Mouse (Mus musculus): Measurements from ENCODE around the gene Snapc5. TPM values are rescaled to one million over a fixed set of nuclear protein-coding genes. Genes with fewer than 3 reads are reported as not detected.
"Not testable (repeated sequence)": the region's sequence is repeated elsewhere in the genome, so short reads cannot be mapped to it uniquely, and the experiment has no call there.

The Snapc5 gene
- polyA plus RNA-seq, 1 experiment from 2014 or later: 36.2 TPM

DNA sequence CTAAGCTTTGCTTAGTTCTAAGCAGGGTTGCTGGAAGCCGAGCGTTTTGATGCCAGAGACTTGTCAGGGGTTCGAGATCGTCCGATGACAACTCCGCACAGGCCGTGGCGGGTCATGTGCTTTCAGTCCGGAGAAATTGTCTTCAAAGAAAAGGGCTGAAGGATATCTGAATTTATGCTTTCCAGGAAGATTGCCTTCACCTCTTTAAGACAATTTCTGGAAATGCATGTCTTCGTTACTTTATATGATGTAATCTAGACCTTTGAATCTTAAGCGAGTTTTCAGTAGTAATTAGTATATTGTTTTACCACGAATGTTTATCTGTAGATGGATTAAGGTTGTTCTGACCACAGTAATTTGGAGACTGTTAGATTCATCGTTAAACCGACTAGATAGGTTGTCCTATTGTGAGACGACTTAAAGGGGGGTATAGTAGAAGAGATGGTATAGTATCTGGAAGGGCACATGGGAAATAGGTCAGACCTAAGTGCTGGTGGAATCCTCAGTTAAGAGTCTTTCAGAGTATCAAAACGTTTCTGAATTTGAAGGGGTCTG lies 5.3 kb upstream of the Snapc5 start:
- no peak; the same call in 1 of the 2 replicates for ATAC-seq
- H3K27me3 ChIP-seq (replicated peaks; ENCODE audit: control insufficient read depth, insufficient read depth, low read length): no peaks in the 10 kb centered on the region
- H3K9me3 ChIP-seq (ENCODE audit: control insufficient read depth, low read length): no peaks in the 10 kb centered on the region
- peak overlapping the region; percentile 76 for H3K27ac ChIP-seq (ENCODE audit: low read length)
- peaks cover 21% of the 10 kb centered on the region; the same call in 1 of the 2 replicates for H3K4me1 ChIP-seq (ENCODE audit: control insufficient read depth, insufficient read depth, low read length)
- peak overlapping the region; percentile 76 for H3K4me2 ChIP-seq (ENCODE audit: low read depth, low read length)
- WGBS: under 1% methylated on average over 16 of the region's 16 CpGs
- H3K36me3 ChIP-seq (ENCODE audit: control insufficient read depth, insufficient read depth, low read length): peaks cover 16% of the 10 kb centered on the region
- peak overlapping the region; percentile 78 for H3K9ac ChIP-seq (ENCODE audit: low read depth, low read length)
- peak overlapping the region; percentile 66 for H3K4me3 ChIP-seq (ENCODE audit: low read length)

DNA sequence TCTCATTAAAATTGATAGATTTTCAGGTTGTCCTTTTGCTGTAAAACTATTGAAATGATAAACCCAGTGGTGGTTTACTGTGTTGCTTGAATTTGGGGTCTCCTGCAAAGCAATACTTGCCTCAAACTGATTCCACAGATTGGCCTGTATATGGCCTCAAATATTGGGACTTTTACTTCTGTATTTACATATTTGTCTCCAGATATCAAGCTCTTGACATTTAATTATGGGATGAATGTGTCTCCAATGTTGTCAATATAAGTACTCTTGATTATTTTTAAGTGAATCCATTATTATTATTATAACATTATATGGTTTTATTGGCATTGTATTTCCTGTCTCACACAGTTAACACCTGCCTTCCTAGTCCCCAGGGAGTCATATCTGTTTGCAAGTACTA lies 4.7 kb upstream of the Snapc5 start:
- Histone ChIP-seq H3K27me3 (replicated peaks; ENCODE audit: control insufficient read depth, insufficient read depth, low read length) (no peaks in the 10 kb centered on the region), H3K36me3 (ENCODE audit: control insufficient read depth, insufficient read depth, low read length) (peaks cover 16% of the 10 kb centered on the region), H3K9ac (ENCODE audit: low read depth, low read length) (peak overlapping the region; percentile 78), H3K4me1 (ENCODE audit: control insufficient read depth, insufficient read depth, low read length) (peaks cover 22% of the 10 kb centered on the region; the same call in 1 of the 2 replicates), H3K4me3 (ENCODE audit: low read length) (peak overlapping the region; percentile 66), H3K9me3 (ENCODE audit: control insufficient read depth, low read length) (no peaks in the 10 kb centered on the region), H3K27ac (ENCODE audit: low read length) (no peak overlapping the region), H3K4me2 (ENCODE audit: low read depth, low read length) (peak overlapping the region; percentile 76)
- ATAC-seq: no peak

DNA sequence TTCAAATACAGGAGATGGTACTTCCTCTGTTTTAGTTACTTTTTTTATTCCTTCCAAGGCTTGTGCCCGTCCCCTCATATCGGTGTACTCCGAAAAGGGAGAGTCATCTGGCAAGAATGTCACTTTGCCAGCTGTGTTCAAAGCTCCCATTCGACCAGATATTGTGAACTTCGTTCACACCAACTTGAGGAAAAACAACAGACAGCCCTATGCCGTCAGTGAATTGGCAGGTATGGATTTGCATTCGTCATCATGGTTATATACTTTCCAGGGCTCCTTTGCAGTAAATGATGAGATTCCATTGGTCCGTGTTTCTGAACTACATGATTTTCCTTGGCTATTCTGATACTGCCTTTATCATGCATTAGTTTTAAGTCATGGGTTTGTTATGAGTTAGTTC lies 4.3 kb upstream of the Snapc5 start:
- Histone ChIP-seq H3K36me3 (ENCODE audit: control insufficient read depth, insufficient read depth, low read length) (peaks cover 16% of the 10 kb centered on the region), H3K9me3 (ENCODE audit: control insufficient read depth, low read length) (no peaks in the 10 kb centered on the region), H3K27me3 (replicated peaks; ENCODE audit: control insufficient read depth, insufficient read depth, low read length) (no peaks in the 10 kb centered on the region), H3K4me1 (ENCODE audit: control insufficient read depth, insufficient read depth, low read length) (peaks cover 23% of the 10 kb centered on the region; the same call in 1 of the 2 replicates), H3K4me2 (ENCODE audit: low read depth, low read length) (peak overlapping the region; percentile 76), H3K27ac (ENCODE audit: low read length) (no peak overlapping the region), H3K9ac (ENCODE audit: low read depth, low read length) (peak overlapping the region; percentile 43), H3K4me3 (ENCODE audit: low read length) (peak overlapping the region; percentile 66)
- 49% methylated on average over 8 of the region's 8 CpGs for WGBS
- ATAC-seq: no peak

DNA sequence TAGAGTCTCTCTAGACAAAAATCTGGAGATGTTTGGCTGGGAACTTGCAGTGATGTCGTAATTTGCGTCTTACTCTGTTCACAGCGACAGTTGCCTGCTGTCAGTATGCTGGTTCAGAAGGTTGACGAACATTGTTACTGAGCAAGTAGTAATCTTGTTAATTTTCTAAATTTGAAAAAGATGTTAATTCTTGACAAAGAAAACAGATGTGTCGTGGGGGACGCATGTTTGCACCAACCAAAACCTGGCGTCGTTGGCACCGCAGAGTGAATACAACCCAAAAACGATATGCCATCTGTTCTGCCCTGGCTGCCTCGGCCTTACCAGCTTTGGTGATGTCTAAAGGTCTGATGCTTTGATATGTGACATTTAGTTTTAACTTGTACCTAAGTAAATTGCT lies 3.7 kb upstream of the Snapc5 start:
- H3K27ac ChIP-seq (ENCODE audit: low read length): no peak overlapping the region
- WGBS: 89% methylated on average over 11 of the region's 11 CpGs
- H3K4me1 ChIP-seq (ENCODE audit: control insufficient read depth, insufficient read depth, low read length): peaks cover 26% of the 10 kb centered on the region; the same call in 1 of the 2 replicates

DNA sequence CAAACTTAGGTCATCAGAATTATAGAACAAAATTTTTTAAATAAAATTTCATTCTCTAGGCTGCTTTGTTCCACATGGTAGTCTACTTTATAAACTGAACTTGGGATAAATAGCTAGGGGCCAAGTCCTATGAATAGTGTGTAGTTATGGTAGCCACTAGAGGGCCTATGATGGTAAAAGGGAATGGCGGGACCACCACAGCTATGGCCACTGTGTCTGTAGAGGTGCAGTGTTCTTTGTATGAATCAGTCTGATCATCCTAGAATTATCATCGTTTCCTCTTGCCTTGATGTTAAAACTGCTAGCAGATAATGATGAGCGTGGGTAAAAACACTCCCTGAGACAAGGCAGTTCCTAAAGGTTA lies 482 bp upstream of the Snapc5 start:
- H3K4me3 ChIP-seq (ENCODE audit: low read length): peak overlapping the region; percentile 69
- peak overlapping the region; percentile 65 for H3K4me2 ChIP-seq (ENCODE audit: low read depth, low read length)
- H3K36me3 ChIP-seq (ENCODE audit: control insufficient read depth, insufficient read depth, low read length): peaks cover 16% of the 10 kb centered on the region
- H3K27me3 ChIP-seq (replicated peaks; ENCODE audit: control insufficient read depth, insufficient read depth, low read length): no peaks in the 10 kb centered on the region
- H3K9ac ChIP-seq (ENCODE audit: low read depth, low read length): peak overlapping the region; percentile 78; the same call in 1 of the 2 replicates
- H3K27ac ChIP-seq (ENCODE audit: low read length): peak overlapping the region; percentile 84
- H3K9me3 ChIP-seq (ENCODE audit: control insufficient read depth, low read length): no peaks in the 10 kb centered on the region
- 45% methylated on average over 3 of the region's 3 CpGs for WGBS
- ATAC-seq: peak; percentile 57
- peaks cover 18% of the 10 kb centered on the region; the same call in 1 of the 2 replicates for H3K4me1 ChIP-seq (ENCODE audit: control insufficient read depth, insufficient read depth, low read length)

More for the DNA sequence above, 3.7 kb upstream of the Snapc5 start:
- Histone ChIP-seq H3K9ac (ENCODE audit: low read depth, low read length) (no peak overlapping the region), H3K4me3 (ENCODE audit: low read length) (no peak overlapping the region), H3K9me3 (ENCODE audit: control insufficient read depth, low read length) (no peaks in the 10 kb centered on the region), H3K4me2 (ENCODE audit: low read depth, low read length) (peak overlapping the region; percentile 76; the same call in 1 of the 2 replicates), H3K27me3 (replicated peaks; ENCODE audit: control insufficient read depth, insufficient read depth, low read length) (no peaks in the 10 kb centered on the region), H3K36me3 (ENCODE audit: control insufficient read depth, insufficient read depth, low read length) (peaks cover 16% of the 10 kb centered on the region)
- no peak for ATAC-seq

DNA sequence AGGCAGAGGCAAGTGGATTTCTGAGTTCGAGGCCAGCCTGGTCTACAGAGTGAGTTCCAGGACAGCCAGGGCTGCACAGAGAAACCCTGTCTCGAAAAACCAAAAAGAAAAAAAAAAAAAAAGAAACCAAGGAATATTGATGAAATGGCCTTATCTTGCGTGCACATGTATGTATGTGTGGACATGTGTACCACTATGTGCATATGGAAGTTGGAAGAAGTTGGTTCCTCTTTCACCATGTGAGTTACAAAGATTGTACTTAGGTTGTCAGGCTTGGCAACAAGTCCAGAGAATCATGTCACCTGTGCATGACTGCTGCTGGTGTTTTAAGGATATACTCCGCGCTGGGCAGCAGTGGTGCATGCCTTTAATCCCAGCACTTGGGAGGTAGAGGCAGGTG lies 4.2 kb downstream of the Snapc5 start:
- H3K4me2 ChIP-seq (ENCODE audit: low read depth, low read length); H3K27me3 ChIP-seq (replicated peaks; ENCODE audit: control insufficient read depth, insufficient read depth, low read length); H3K4me3 ChIP-seq (ENCODE audit: low read length); H3K9me3 ChIP-seq (ENCODE audit: control insufficient read depth, low read length); H3K36me3 ChIP-seq (ENCODE audit: control insufficient read depth, insufficient read depth, low read length); H3K4me1 ChIP-seq (ENCODE audit: control insufficient read depth, insufficient read depth, low read length); H3K9ac ChIP-seq (ENCODE audit: low read depth, low read length); ATAC-seq; H3K27ac ChIP-seq (ENCODE audit: low read length): not testable (repeated sequence)
- WGBS: 94% methylated on average over 5 of the region's 5 CpGs

DNA sequence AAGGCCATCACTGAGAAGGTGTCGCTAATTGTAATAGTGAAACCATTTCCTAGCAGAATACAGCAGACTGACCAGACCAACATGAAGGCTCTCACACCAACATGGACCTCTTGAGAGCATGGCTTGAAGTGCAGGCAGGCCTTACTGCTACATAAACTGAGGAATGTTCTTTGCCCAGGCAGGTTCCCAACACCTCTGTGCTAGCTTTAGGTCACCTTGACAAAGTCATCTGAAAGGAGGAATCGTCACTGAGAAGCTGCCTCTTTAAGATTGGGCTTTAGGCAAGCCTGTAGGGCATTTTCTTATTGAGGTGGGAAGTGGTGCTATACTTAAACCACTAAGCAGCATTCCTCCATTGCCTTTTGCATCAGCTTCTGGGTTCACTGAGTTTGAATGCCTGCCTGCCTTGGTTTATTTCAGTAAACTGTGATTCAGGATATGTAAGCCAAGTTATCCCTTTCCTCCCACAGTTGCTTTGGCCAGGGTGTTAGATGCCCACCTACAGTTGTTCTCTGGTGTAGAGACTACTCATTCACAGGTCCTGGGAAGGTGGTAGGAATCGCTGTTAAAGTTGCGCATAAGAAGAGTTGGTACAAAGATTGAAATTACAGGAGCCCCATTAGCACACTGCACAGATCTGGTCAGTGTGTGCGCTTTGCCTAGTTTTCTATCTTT lies 5.2 kb downstream of the Snapc5 start:
- ATAC-seq: no peak
- 90% methylated on average over 5 of the region's 5 CpGs for WGBS
- Histone ChIP-seq H3K36me3 (ENCODE audit: control insufficient read depth, insufficient read depth, low read length) (0 out of 2 replicates have a peak, but pooled peaks cover 6% of the 10 kb centered on the region), H3K9me3 (ENCODE audit: control insufficient read depth, low read length) (no peaks in the 10 kb centered on the region), H3K27me3 (replicated peaks; ENCODE audit: control insufficient read depth, insufficient read depth, low read length) (no peaks in the 10 kb centered on the region), H3K4me3 (ENCODE audit: low read length) (no peak overlapping the region), H3K27ac (ENCODE audit: low read length) (no peak overlapping the region), H3K9ac (ENCODE audit: low read depth, low read length) (no peak overlapping the region), H3K4me2 (ENCODE audit: low read depth, low read length) (no peak overlapping the region), H3K4me1 (ENCODE audit: control insufficient read depth, insufficient read depth, low read length) (peaks cover 3% of the 10 kb centered on the region; the same call in 1 of the 2 replicates)

DNA sequence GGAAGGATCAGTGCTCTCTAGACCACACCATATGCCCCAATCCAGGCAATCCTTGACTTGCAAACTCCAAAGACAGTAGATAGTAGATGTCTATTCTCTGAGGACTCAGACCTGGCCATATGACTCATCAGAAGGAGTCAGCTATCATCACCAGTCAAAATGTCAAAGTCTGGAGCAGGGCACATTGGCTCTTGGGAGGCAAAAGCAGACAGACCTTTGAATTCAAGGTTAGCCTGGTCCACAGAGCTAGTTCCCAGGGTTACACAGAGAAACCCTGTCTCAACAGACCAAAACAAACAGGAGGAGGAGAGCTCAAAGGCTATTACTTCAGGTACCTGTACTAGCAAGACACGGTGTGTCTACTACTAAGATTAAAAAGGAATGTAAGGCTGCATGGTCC lies 14.8 kb downstream of the Snapc5 start:
- no peaks in the 10 kb centered on the region for H3K27me3 ChIP-seq (replicated peaks; ENCODE audit: control insufficient read depth, insufficient read depth, low read length)
- 96% methylated on average over 1 of the region's 1 CpGs for WGBS
- no peak overlapping the region for H3K27ac ChIP-seq (ENCODE audit: low read length)
- H3K4me2 ChIP-seq (ENCODE audit: low read depth, low read length): no peak overlapping the region
- H3K9ac ChIP-seq (ENCODE audit: low read depth, low read length): no peak overlapping the region
- H3K36me3 ChIP-seq (ENCODE audit: control insufficient read depth, insufficient read depth, low read length): peaks cover 19% of the 10 kb centered on the region
- H3K9me3 ChIP-seq (ENCODE audit: control insufficient read depth, low read length): no peaks in the 10 kb centered on the region
- no peak for ATAC-seq
- no peak overlapping the region for H3K4me3 ChIP-seq (ENCODE audit: low read length)
- peaks cover 6% of the 10 kb centered on the region; the same call in 1 of the 2 replicates for H3K4me1 ChIP-seq (ENCODE audit: control insufficient read depth, insufficient read depth, low read length)

DNA sequence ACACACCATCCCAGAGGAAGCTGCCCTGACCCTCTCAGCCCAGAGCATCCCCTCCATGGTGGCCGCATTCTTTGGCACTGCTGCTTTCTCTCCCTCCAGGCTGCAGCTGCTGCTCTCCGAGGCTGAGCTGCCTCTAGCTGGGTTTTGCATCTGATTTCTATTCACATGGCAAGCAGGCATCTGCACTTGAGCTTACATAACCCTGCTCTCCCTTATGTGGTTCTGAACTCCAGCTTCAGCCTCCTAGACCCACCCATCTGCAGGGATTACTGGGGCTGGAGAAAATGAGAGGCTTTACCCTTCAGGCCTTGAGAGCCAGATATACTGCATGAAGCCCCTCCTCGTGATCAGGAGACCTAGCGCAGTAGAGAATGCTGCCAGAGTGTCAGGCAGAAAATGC lies 16.5 kb downstream of the Snapc5 start:
- no peak overlapping the region for H3K4me3 ChIP-seq (ENCODE audit: low read length)
- no peak overlapping the region for H3K4me2 ChIP-seq (ENCODE audit: low read depth, low read length)
- H3K27me3 ChIP-seq (replicated peaks; ENCODE audit: control insufficient read depth, insufficient read depth, low read length): no peaks in the 10 kb centered on the region
- H3K27ac ChIP-seq (ENCODE audit: low read length): no peak overlapping the region
- WGBS: 75% methylated on average over 4 of the region's 4 CpGs
- ATAC-seq: no peak
- H3K36me3 ChIP-seq (ENCODE audit: control insufficient read depth, insufficient read depth, low read length): peaks cover 19% of the 10 kb centered on the region
- H3K9me3 ChIP-seq (ENCODE audit: control insufficient read depth, low read length): no peaks in the 10 kb centered on the region
- H3K4me1 ChIP-seq (ENCODE audit: control insufficient read depth, insufficient read depth, low read length): peaks cover 8% of the 10 kb centered on the region; the same call in 1 of the 2 replicates
- no peak overlapping the region for H3K9ac ChIP-seq (ENCODE audit: low read depth, low read length)

Measured in intestine, embryonic 16.5 days (tissue).